ENCODE assay signal across 12 mouse cellular contexts in the genomic region with DNA sequence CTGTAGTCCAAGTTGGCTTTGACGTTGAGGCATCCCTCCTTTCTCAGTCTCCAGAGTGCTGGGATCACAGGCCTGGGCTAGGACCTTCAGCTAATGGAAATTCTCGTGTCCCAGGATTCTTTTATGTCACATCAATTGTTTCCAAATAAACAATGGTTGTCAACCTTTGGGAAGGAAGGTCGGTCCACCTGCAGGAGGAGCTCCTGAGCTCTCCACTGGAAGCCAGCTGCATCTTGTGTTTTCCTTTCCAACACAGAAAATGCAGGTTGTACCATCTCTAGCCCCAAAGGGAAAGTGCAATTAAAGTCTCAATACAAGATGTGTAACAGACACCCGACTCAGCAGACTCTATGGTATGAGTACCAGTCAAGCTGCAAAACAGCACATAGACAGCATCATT. TPM values are rescaled to one million over a fixed set of nuclear protein-coding genes. Genes with fewer than 3 reads are reported as not detected.
DNase-seq lines count a peak whose midpoint lies in the region; ATAC-seq and TF ChIP-seq lines count a peak whose summit lies in the region.
"Had no signal": no experiment of that assay in that cellular context is flagged by ENCODE, and none has a peak within 500 bp of the region (broad histone marks: within the 10 kb centered on the region; RNA-seq: fewer than 3 reads in every experiment).

No protein-coding gene starts in this region.

- no peak overlapping the region for H3K27ac ChIP-seq in gastrocnemius, adult 2 months
- H3K27ac ChIP-seq in liver, embryonic 11.5 days (ENCODE audit: low read depth, low read length): no peak overlapping the region
- no peak overlapping the region for H3K27ac ChIP-seq in liver, postnatal 0 days (ENCODE audit: low read depth)
- H3K27ac ChIP-seq: heart, embryonic 13.5 days had no signal

- no peak for TF ChIP-seq EP300 in liver, postnatal 0 days (IDR thresholded peaks at IDR 0.05; ENCODE audit: low read depth)

- ATAC-seq in liver, embryonic 11.5 days (replicated peaks; ENCODE audit: low FRiP score): no peak
- ATAC-seq in liver, postnatal 0 days: no peak

- no peaks in the 10 kb centered on the region for H3K9me3 ChIP-seq in liver, embryonic 11.5 days (ENCODE audit: control insufficient read depth, low read length)
- H3K9me3 ChIP-seq in E14TG2a.4 (ENCODE audit: low read length): no peaks in the 10 kb centered on the region
- no peaks in the 10 kb centered on the region for H3K9me3 ChIP-seq in liver, postnatal 0 days (ENCODE audit: low read length)
- H3K9me3 ChIP-seq: heart, embryonic 13.5 days had no signal

- no peak overlapping the region for H3K9ac ChIP-seq in liver, embryonic 11.5 days (ENCODE audit: low read depth, low read length)
- no peak overlapping the region for H3K9ac ChIP-seq in liver, postnatal 0 days (replicated peaks)
- H3K9ac ChIP-seq: heart, embryonic 13.5 days had no signal

- H3K36me3 ChIP-seq in liver, embryonic 11.5 days (ENCODE audit: control insufficient read depth, insufficient read depth, low read length): no peaks in the 10 kb centered on the region
- no peaks in the 10 kb centered on the region for H3K36me3 ChIP-seq in E14TG2a.4 (ENCODE audit: insufficient read depth, low read length)
- no peaks in the 10 kb centered on the region for H3K36me3 ChIP-seq in liver, postnatal 0 days (replicated peaks; ENCODE audit: insufficient read depth, low read length)
- H3K36me3 ChIP-seq: heart, embryonic 13.5 days had no signal

- no peak for DNase-seq in gastrocnemius, adult 2 months
- DNase-seq in gastrocnemius, adult 8-10 months (ENCODE audit: low spot score in 2 of 2): no peak
- peak; percentile 8 for DNase-seq in liver
- DNase-seq in liver, embryonic 11.5 days (ENCODE audit: low spot score): no peak
- DNase-seq in liver, postnatal 0 days: no peak
- DNase-seq in cerebellum, postnatal 4 days (ENCODE audit: low spot score in 2 of 2): no peak
- no peak for DNase-seq in adrenal gland, postnatal 14 days
- DNase-seq: cerebellum, postnatal 36 days had no signal

- no peak overlapping the region for H3K4me2 ChIP-seq in liver, embryonic 11.5 days
- no peak overlapping the region for H3K4me2 ChIP-seq in liver, postnatal 0 days (ENCODE audit: low read depth, low read length)
- H3K4me2 ChIP-seq: heart, embryonic 13.5 days had no signal

- intact Hi-C loops in gastrocnemius, adult 2 months (cut with DNase I): no loop called here

- H3K4me1 ChIP-seq in liver, embryonic 11.5 days (replicated peaks; ENCODE audit: control insufficient read depth, insufficient read depth, low read length): peaks cover 5% of the 10 kb centered on the region
- no peaks in the 10 kb centered on the region for H3K4me1 ChIP-seq in E14TG2a.4 (replicated peaks; ENCODE audit: low read depth, low read length)
- H3K4me1 ChIP-seq in liver, postnatal 0 days (ENCODE audit: insufficient read depth): no peaks in the 10 kb centered on the region
- H3K4me1 ChIP-seq: heart, embryonic 13.5 days had no signal

- WGBS in liver, embryonic 11.5 days: 59% methylated on average over 4 of the region's 4 CpGs
- 49% methylated on average over 4 of the region's 4 CpGs for WGBS in liver, postnatal 0 days (ENCODE audit: insufficient replicate concordance)

- H3K4me3 ChIP-seq in gastrocnemius, adult 2 months: no peak overlapping the region
- no peak overlapping the region for H3K4me3 ChIP-seq in liver, embryonic 11.5 days (ENCODE audit: low read depth, low read length)
- H3K4me3 ChIP-seq in E14TG2a.4 (replicated peaks; ENCODE audit: low read length): no peak overlapping the region
- no peak overlapping the region for H3K4me3 ChIP-seq in liver, postnatal 0 days (ENCODE audit: low read depth, low read length)
- H3K4me3 ChIP-seq: erythroblast, embryonic 14.5 days; heart, embryonic 13.5 days had no signal

- no peaks in the 10 kb centered on the region for H3K27me3 ChIP-seq in liver, embryonic 11.5 days (replicated peaks; ENCODE audit: control insufficient read depth, insufficient read depth, low read length)
- H3K27me3 ChIP-seq in E14TG2a.4 (ENCODE audit: insufficient read depth, low read length): no peaks in the 10 kb centered on the region
- no peaks in the 10 kb centered on the region for H3K27me3 ChIP-seq in liver, postnatal 0 days (ENCODE audit: insufficient read depth, low read length)
- H3K27me3 ChIP-seq: heart, embryonic 13.5 days had no signal

- peak; percentile 22; the same call in 1 of the 2 replicates for TF ChIP-seq CTCF in gastrocnemius, adult 2 months (IDR thresholded peaks at IDR 0.05)
- TF ChIP-seq CTCF in E14TG2a.4 (conservative IDR thresholded peaks at IDR 0.05; ENCODE audit: low read length): peak; percentile 39
- peak; percentile 54 for TF ChIP-seq CTCF in liver, postnatal 0 days (IDR thresholded peaks at IDR 0.05; ENCODE audit: low read depth)

RNA-seq across cellular contexts. Expression of a gene that starts 21.0 kb away (rescaled TPM):
- total RNA-seq in gastrocnemius, adult 2 months (2021): 1 to 10 TPM; 1.9 to 2.2 TPM
- total RNA-seq in gastrocnemius, adult 8-10 months (2022): 1 to 10 TPM; 1.1 to 2.2 (median 1.2) TPM
- 3.2 and 4.3 TPM in 2 replicates for polyA plus RNA-seq in liver, embryonic 11.5 days (2014; fragmentation: Nextera tagmentation; extraction: Ambion mirVana)
- polyA plus RNA-seq in liver, postnatal 0 days (2015; fragmentation: Nextera tagmentation; extraction: Ambion mirVana): 2.8 and 3.7 TPM in 2 replicates
- 7.4 and 15.6 TPM in 2 replicates for total RNA-seq in adrenal gland, postnatal 14 days (2021)

RNA-seq across cellular contexts. Expression of a gene that starts 25.7 kb away (rescaled TPM):
- total RNA-seq in gastrocnemius, adult 2 months (2021): 1 to 10 TPM; 2.3 to 2.8 TPM
- total RNA-seq in gastrocnemius, adult 8-10 months (2022): 1 to 10 TPM in 2 of 4 experiments, under 1 TPM in 2; 0.51 to 5.9 (median 0.98) TPM
- polyA plus RNA-seq in liver, embryonic 11.5 days (2014; fragmentation: Nextera tagmentation; extraction: Ambion mirVana): 18.6 and 20.1 TPM in 2 replicates
- polyA plus RNA-seq in liver, postnatal 0 days (2015; fragmentation: Nextera tagmentation; extraction: Ambion mirVana): 5.9 and 6.5 TPM in 2 replicates
- 33.2 and 40.4 TPM in 2 replicates for total RNA-seq in adrenal gland, postnatal 14 days (2021)
- total RNA-seq: megakaryocyte-erythroid progenitor cell, adult 5-6 weeks had no signal
